In genomic region chr1:159045870-159046385, GRCm38 (mm10) we compare ENCODE assay signal across 14 mouse cellular contexts.
"Had no signal": no experiment of that assay in that cellular context is flagged by ENCODE, and none has a peak within 500 bp of the region (broad histone marks: within the 10 kb centered on the region; RNA-seq: fewer than 3 reads in every experiment).

No protein-coding gene starts in this region.

- ATAC-seq: intestine, embryonic 16.5 days; liver, embryonic 12.5 days had no signal

- H3K4me3 ChIP-seq: liver, embryonic 12.5 days; megakaryocyte, embryonic 14.5 days; neural tube, embryonic 12.5 days had no signal

- H3K9ac ChIP-seq: liver, embryonic 12.5 days; lung, embryonic 14.5 days; neural tube, embryonic 12.5 days had no signal

- H3K4me1 ChIP-seq: liver, embryonic 12.5 days; megakaryocyte, embryonic 14.5 days; neural tube, embryonic 12.5 days had no signal

- H3K4me2 ChIP-seq: liver, embryonic 12.5 days; lung, embryonic 14.5 days; neural tube, embryonic 12.5 days had no signal

- H3K9me3 ChIP-seq: liver, embryonic 12.5 days; neural tube, embryonic 12.5 days had no signal

- H3K27ac ChIP-seq: liver, embryonic 12.5 days; neural tube, embryonic 12.5 days had no signal

- H3K36me3 ChIP-seq: liver, embryonic 12.5 days; neural tube, embryonic 12.5 days had no signal

- H3K27me3 ChIP-seq: liver, embryonic 12.5 days; megakaryocyte, embryonic 14.5 days; neural tube, embryonic 12.5 days had no signal

- DNase-seq: kidney, adult 8-10 months; kidney, postnatal 25 days; layer of hippocampus, adult 9-11 months; layer of hippocampus, postnatal 36 days; lung, embryonic 14.5 days; lung, postnatal 10 days; lung, postnatal 4 days; midbrain, embryonic 14.5 days; spleen, adult 18-20 months; thymus, postnatal 36 days had no signal
